Mouse (Mus musculus): ENCODE results near the gene Twf2. TPM values are rescaled to one million over a fixed set of nuclear protein-coding genes. Genes with fewer than 3 reads are reported as not detected.

The Twf2 gene
- total and polyA plus RNA-seq, 2 experiments, result 4.7 to 6.2 TPM

GRCm38 (mm10) chr9:106225469-106226150 is 22.7 kb downstream of the Twf2 start:
- no peak for TF ChIP-seq POLR2A (IDR thresholded peaks at IDR 0.05; ENCODE audit: extremely low read depth, insufficient read depth, low read length)
- TF ChIP-seq CTCF (IDR thresholded peaks at IDR 0.05; ENCODE audit: low read depth, low read length), result no peak
- Histone ChIP-seq H3K9ac (ENCODE audit: low read depth, low read length) (peak overlapping the region; percentile 30), H3K27ac (replicated peaks; ENCODE audit: insufficient read depth, low read depth, low read length) (no peak overlapping the region), H3K4me1 (ENCODE audit: control insufficient read depth, insufficient read depth, low read length) (no peaks in the 10 kb centered on the region), H3K27me3 (ENCODE audit: control insufficient read depth, insufficient read depth, low read length) (no peaks in the 10 kb centered on the region), H3K79me2 (ENCODE audit: control insufficient read depth, insufficient read depth, low read length) (no peaks in the 10 kb centered on the region), H3K4me3 (ENCODE audit: insufficient read depth, low read depth, low read length) (peak overlapping the region; percentile 42), H3K36me3 (ENCODE audit: control insufficient read depth, insufficient read depth, low read length) (no peaks in the 10 kb centered on the region)
- WGBS, result 67% methylated on average over 24 of the region's 24 CpGs
- no peak for DNase-seq (ENCODE audit: extremely low read depth, low read depth, low spot score)

DNA sequence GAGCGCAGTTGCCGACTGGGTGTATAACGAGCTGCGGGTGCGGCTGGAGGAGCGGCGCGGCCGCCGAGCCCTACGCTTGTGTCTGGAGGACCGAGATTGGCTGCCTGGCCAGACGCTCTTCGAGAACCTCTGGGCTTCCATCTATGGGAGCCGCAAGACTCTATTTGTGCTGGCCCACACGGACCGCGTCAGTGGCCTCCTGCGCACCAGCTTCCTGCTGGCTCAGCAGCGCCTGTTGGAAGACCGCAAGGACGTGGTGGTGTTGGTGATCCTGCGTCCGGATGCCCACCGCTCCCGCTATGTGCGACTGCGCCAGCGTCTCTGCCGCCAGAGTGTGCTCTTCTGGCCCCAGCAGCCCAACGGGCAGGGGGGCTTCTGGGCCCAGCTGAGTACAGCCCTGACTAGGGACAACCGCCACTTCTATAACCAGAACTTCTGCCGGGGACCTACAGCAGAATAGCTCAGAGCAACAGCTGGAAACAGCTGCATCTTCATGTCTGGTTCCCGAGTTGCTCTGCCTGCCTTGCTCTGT is 23.3 kb downstream of the Twf2 start:
- Histone ChIP-seq H3K27ac (replicated peaks; ENCODE audit: insufficient read depth, low read depth, low read length) (no peak overlapping the region), H3K9ac (ENCODE audit: low read depth, low read length) (peak overlapping the region; percentile 30), H3K79me2 (ENCODE audit: control insufficient read depth, insufficient read depth, low read length) (no peaks in the 10 kb centered on the region), H3K27me3 (ENCODE audit: control insufficient read depth, insufficient read depth, low read length) (no peaks in the 10 kb centered on the region), H3K4me1 (ENCODE audit: control insufficient read depth, insufficient read depth, low read length) (no peaks in the 10 kb centered on the region), H3K4me3 (ENCODE audit: insufficient read depth, low read depth, low read length) (peak overlapping the region; percentile 42), H3K36me3 (ENCODE audit: control insufficient read depth, insufficient read depth, low read length) (no peaks in the 10 kb centered on the region)
- 19% methylated on average over 34 of the region's 34 CpGs for WGBS
- DNase-seq (ENCODE audit: extremely low read depth, low read depth, low spot score), result no peak
- no peak for TF ChIP-seq POLR2A (IDR thresholded peaks at IDR 0.05; ENCODE audit: extremely low read depth, insufficient read depth, low read length)
- TF ChIP-seq CTCF (IDR thresholded peaks at IDR 0.05; ENCODE audit: low read depth, low read length), result no peak

- H3K27me3 ChIP-seq (ENCODE audit: control insufficient read depth, insufficient read depth, low read length), result no peaks in the 10 kb centered on the region
- TF ChIP-seq POLR2A (IDR thresholded peaks at IDR 0.05; ENCODE audit: extremely low read depth, insufficient read depth, low read length) (no peak), CTCF (IDR thresholded peaks at IDR 0.05; ENCODE audit: low read depth, low read length) (no peak)
- no peak overlapping the region for H3K9ac ChIP-seq (ENCODE audit: low read depth, low read length)
- no peaks in the 10 kb centered on the region for H3K79me2 ChIP-seq (ENCODE audit: control insufficient read depth, insufficient read depth, low read length)
- no peak overlapping the region for H3K27ac ChIP-seq (replicated peaks; ENCODE audit: insufficient read depth, low read depth, low read length)
- H3K36me3 ChIP-seq (ENCODE audit: control insufficient read depth, insufficient read depth, low read length), result no peaks in the 10 kb centered on the region
- no peaks in the 10 kb centered on the region for H3K4me1 ChIP-seq (ENCODE audit: control insufficient read depth, insufficient read depth, low read length)
- no peak for DNase-seq (ENCODE audit: extremely low read depth, low read depth, low spot score)
- H3K4me3 ChIP-seq (ENCODE audit: insufficient read depth, low read depth, low read length), result no peak overlapping the region
- WGBS, result 64% methylated on average over 8 of the region's 8 CpGs
Measured at GRCm38 (mm10) chr9:106227790-106228429, 25.0 kb downstream of the Twf2 start.

- DNase-seq (ENCODE audit: extremely low read depth, low read depth, low spot score), result peak; percentile 82
- peaks cover 16% of the 10 kb centered on the region for H3K36me3 ChIP-seq (ENCODE audit: control insufficient read depth, insufficient read depth, low read length)
- WGBS, result 38% methylated on average over 9 of the region's 9 CpGs
- no peak overlapping the region for H3K9ac ChIP-seq (ENCODE audit: low read depth, low read length)
- TF ChIP-seq POLR2A (IDR thresholded peaks at IDR 0.05; ENCODE audit: extremely low read depth, insufficient read depth, low read length) (no peak), CTCF (IDR thresholded peaks at IDR 0.05; ENCODE audit: low read depth, low read length) (no peak)
- H3K4me1 ChIP-seq (ENCODE audit: control insufficient read depth, insufficient read depth, low read length), result no peaks in the 10 kb centered on the region
- no peaks in the 10 kb centered on the region for H3K27me3 ChIP-seq (ENCODE audit: control insufficient read depth, insufficient read depth, low read length)
- H3K79me2 ChIP-seq (ENCODE audit: control insufficient read depth, insufficient read depth, low read length), result no peaks in the 10 kb centered on the region
- no peak overlapping the region for H3K4me3 ChIP-seq (ENCODE audit: insufficient read depth, low read depth, low read length)
- peak overlapping the region; percentile 30 for H3K27ac ChIP-seq (replicated peaks; ENCODE audit: insufficient read depth, low read depth, low read length)
Measured at GRCm38 (mm10) chr9:106230051-106230733, 27.3 kb downstream of the Twf2 start.

DNA sequence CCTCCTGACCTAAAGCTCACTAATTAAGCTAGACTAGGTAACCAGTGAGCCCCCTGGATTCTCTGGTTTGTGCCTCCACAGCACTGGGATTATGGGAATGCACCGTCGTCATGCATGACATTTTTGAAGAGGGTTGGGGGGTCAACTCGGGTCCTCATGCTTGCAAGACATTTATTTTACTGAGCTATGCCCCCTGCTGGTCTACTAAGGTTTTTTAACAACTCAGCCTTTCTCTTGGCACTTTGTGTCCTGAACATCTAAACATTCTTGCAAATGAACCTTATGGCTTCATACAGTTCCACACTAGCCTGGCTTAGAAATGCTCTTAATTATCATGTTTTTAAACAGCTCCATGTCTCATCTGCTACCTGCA is 27.8 kb downstream of the Twf2 start:
- Histone ChIP-seq H3K4me1 (ENCODE audit: control insufficient read depth, insufficient read depth, low read length) (no peaks in the 10 kb centered on the region), H3K4me3 (ENCODE audit: insufficient read depth, low read depth, low read length) (no peak overlapping the region), H3K36me3 (ENCODE audit: control insufficient read depth, insufficient read depth, low read length) (peaks cover 20% of the 10 kb centered on the region), H3K79me2 (ENCODE audit: control insufficient read depth, insufficient read depth, low read length) (no peaks in the 10 kb centered on the region), H3K27me3 (ENCODE audit: control insufficient read depth, insufficient read depth, low read length) (no peaks in the 10 kb centered on the region), H3K9ac (ENCODE audit: low read depth, low read length) (no peak overlapping the region), H3K27ac (replicated peaks; ENCODE audit: insufficient read depth, low read depth, low read length) (peak overlapping the region; percentile 30)
- DNase-seq (ENCODE audit: extremely low read depth, low read depth, low spot score), result peak; percentile 82
- WGBS, result 6% methylated on average over 3 of the region's 3 CpGs
- TF ChIP-seq POLR2A (IDR thresholded peaks at IDR 0.05; ENCODE audit: extremely low read depth, insufficient read depth, low read length) (no peak), CTCF (IDR thresholded peaks at IDR 0.05; ENCODE audit: low read depth, low read length) (peak; percentile 28; the same call in 1 of the 2 replicates)

All from liver, adult 2 months (tissue).